Mouse (Mus musculus) right cerebral cortex, postnatal 25 days (tissue): Measurements from ENCODE around the gene Ccdc88a.

Source experiments
- DNase-seq: peaks from one replicate; pipeline ENCODE4 v3.0.0; 2022

Ccdc88a gene

GRCm38 (mm10) chr11:29373396-29374273, at the start of gene Ccdc88a:
Gene Ccdc88a (plus strand): TSS chr11:29373658.
- peak; percentile 99 for DNase-seq

DNA sequence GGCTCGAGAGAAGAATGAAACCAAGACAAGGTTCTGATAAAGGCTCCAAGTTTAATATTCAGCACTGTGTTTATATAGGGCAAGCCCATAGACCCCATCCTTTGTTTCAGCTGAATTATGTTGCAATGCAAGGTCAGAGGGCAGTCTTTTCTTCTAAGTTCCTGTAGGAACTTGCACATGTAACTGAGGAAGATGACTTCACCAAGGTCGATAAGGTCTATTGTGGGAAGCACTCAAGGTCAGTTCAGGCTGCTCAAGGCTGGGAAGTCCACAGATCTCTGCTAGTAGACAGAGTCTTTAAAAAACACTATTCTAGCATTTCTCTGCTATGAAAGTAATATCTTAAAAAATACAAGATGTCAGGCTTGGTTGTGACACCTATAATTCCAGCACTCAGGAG, 38.0 kb upstream of the Ccdc88a start:
- DNase-seq = no peak

DNA sequence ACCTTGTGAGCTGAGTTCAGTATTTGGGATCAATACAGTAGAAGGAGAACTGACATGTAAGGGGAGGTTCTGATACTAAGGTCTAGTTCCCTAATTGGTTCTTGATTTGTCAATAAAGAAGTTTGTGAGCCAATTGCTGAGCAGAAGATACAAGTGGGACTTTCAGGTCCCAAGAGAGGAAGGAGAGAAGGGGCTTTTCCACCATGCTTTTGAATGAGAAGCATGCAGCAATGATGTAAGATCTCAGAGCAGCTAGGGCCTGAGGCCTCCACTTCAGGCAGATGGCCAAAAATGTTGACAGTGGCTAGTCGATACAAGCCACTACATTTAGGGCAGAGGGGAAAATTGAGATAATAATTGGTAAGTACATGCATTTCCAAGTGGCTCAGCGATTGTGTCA, 32.2 kb upstream of the Ccdc88a start:
- DNase-seq = no peak

DNA sequence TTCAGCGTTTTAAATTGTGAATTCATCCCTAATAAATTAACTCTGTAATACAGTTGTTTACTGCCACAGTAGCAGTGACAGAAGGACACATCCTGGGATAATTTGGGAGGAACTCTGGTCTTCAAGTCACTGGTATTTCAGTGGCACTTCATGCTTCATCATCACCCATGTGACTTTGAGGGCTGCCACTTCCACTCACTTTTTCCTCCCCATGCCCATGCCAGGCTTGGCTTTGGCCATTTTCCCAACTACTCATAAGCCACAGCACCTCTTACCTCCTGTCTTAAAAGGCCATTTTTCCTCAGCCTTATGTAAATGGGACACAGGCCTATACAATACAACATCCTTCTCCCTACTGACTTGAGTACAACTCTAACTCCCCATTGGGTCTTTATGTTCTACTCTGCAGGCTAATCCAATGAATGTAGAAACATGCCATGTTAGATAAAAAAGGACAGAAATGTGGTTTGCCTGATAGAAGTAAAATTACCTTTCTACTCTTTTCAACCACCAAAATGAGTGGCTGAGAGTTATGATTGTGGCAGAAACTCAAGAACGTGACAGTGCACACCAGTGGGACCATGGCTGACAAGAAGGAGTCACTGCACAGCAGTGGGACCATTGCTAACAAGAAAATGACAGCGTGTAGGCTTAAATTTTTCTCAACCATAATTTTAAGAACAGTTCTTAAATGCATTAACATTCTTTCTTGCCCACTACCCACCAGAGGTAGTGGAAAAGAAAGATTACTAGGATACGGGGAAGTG, 28.4 kb upstream of the Ccdc88a start:
- no peak for DNase-seq

- no peak for DNase-seq
Measured at GRCm38 (mm10) chr11:29345673-29346286, 27.7 kb upstream of the Ccdc88a start.

DNA sequence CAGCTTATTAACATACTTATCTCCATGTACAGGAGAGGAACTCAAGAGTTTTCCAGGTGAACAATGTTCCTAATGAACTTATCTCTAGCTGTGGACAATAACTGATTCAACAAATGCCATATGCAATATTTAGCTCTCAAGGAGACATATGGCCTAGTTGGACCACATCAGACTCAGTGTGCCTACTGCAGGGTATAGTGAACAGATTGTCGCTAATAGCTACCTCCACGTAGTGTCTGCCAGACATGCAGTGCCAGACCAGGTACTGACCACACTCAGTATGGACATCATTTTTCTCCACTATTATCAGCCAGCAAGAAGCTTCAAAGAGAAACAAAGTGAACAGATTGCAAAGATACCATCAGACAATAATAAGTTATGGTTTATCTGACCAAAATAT, 22.6 kb upstream of the Ccdc88a start:
- no peak for DNase-seq

- no peak for DNase-seq
Measured at GRCm38 (mm10) chr11:29352214-29352613, 21.2 kb upstream of the Ccdc88a start.

DNA sequence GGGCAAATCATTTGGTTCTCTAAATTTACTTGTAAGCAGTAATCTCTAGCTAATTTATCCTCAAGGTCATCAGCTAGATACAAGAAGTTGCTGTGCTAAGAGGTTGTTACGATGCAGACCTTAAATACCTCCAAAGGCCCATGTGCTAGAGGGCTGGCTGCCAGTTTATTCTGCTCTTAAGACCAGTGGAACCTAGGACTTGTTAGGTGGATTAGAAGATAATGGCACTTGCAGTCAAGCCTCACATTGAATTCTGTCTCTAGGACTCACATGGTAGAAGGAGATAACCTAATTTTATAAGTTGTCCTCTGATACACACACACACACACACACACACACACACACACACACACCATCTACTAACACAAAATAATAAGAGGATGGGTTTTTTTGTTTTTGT, 5.3 kb upstream of the Ccdc88a start:
- DNase-seq = no peak

DNA sequence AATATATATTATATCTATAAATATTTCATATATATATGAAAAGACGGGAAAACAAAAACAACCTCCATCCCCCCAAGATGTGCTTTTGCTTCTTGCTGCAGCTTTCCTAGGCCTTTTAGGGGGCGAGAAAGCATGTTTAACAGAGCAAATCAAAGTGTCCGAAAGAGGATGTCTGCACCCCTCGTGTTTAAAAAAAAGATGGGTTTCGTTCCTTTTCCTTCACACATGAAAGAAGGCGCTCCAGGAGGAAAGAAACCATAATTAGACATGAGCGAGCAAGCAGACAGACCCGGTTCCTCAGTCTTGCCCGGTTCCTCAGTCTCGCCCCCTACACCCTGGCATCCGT, 435 bp upstream of the Ccdc88a start:
- no peak for DNase-seq

- no peak for DNase-seq
Measured at GRCm38 (mm10) chr11:29374274-29374656, 807 bp downstream of the Ccdc88a start.

GRCm38 (mm10) chr11:29376635-29377034, 3.2 kb downstream of the Ccdc88a start:
- no peak for DNase-seq

GRCm38 (mm10) chr11:29378751-29379150, 5.3 kb downstream of the Ccdc88a start:
- DNase-seq = no peak

- no peak for DNase-seq
Measured at GRCm38 (mm10) chr11:29383493-29383892, 10.0 kb downstream of the Ccdc88a start.

- no peak for DNase-seq
Measured at GRCm38 (mm10) chr11:29384001-29384400, 10.5 kb downstream of the Ccdc88a start.

DNA sequence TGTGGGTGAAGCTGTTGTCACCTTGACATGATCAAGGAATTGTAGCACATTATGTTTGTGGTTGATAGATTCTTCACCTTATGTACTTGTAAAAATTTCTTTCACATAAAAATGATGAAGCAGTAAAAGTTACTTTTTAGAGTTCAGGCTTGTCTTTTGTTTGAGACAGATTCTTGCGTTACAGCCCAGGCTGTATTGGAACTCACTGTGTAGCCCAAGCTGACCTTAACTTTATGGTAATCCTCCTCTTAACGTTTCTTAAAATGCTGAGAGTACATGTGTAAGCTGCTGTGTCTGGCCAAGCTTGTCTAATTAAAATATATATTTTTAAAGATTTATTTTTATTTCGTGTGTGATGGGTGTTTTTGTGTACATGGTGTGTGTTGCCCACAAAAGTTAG, 11.2 kb downstream of the Ccdc88a start:
- no peak for DNase-seq

GRCm38 (mm10) chr11:29389913-29390312, 16.5 kb downstream of the Ccdc88a start:
- no peak for DNase-seq

DNA sequence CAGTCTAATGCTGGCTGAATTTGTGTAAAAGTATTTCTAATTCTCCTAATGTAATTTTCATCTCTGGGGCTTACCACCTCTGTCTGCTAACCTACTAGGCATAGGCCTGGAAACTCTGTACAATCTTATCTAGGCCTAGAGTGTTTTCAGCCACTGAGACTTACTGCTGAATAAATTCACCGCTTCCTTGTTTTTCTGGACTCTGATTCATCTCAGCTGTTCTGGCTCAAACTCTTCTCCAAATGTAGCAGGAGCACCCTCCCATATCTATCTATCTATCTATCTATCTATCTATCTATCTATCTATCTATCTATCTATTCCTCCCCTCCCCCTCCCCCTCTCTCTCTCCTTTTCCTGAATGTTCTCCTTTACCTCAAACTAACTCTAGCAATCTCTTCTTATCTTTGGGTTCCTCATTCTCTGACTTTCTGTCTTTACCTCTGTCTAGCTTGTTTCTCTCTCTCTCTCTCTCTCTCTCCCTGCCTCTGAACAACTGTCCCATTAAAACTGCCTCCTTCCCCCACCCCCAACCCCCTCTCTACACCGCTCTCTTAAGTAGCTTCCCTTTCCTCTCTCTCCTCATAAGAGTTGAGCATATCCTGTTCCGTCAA, 21.8 kb downstream of the Ccdc88a start:
- DNase-seq = no peak

GRCm38 (mm10) chr11:29400374-29400773, 26.9 kb downstream of the Ccdc88a start:
- DNase-seq = no peak

DNA sequence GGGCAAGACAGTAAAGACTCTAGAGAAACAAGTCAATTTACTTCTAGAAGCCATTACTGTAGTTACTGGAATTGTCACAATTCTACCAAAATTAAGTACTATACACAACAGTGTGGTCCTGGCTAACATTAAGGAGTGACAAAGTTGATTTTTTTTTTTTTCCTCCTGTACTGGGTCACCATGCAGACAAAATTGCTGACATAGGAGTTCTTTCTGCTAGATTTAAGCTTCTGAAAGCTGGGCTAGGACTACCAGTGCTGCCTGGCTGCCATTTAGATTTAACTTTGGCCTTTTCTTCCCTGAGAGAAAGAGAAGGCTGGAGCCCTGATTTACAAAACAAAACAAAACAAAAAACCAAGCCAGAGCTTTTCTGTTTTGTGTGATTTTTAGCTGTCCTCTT, 32.8 kb downstream of the Ccdc88a start:
- no peak for DNase-seq

GRCm38 (mm10) chr11:29423496-29423895, 50.0 kb downstream of the Ccdc88a start:
- DNase-seq = no peak

DNA sequence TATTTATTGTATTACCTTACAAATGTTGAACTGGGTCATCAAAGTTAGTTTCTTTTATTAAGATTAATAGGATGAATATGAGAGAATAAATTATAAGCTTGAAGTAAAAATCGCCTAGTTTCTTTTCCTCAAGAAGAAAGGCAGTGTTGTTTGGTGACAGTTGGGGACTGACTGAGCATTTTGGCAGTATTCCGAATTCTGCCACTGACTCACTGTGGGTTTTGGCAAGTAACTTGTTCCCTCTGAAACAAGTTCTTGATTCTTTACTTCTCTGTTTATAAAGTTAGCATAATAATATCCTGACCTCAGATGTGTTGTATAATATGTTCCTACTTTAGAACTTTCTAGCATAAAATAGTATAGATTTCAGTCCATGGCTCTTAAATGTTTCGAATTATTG, 55.3 kb downstream of the Ccdc88a start:
- peak; percentile 20 for DNase-seq

- DNase-seq = no peak
Measured at GRCm38 (mm10) chr11:29431011-29431410, 57.6 kb downstream of the Ccdc88a start.

DNA sequence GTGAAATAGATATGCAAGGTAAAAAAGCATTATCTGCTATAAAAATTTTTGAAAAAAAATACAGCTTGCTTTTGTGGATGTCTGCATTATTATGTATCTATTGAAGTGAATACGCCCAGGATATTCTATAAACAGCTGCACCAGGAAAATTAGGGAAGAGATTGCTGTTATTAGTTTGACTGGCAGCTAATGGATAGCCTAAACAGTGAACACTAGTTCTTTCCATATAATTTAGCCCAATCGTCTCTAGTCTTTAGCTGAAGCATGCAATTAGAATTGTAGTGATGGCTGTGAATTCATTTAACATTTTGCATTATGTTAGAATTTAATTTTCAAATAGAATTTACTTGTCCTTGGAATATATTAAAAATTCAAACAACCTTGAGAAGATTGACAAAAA, 75.3 kb downstream of the Ccdc88a start:
- DNase-seq = no peak
